Mouse (Mus musculus) right cerebral cortex, postnatal 36 days (tissue): ENCODE measurements around the gene Olfr310.

ENCODE experiments used
- DNase-seq, 2 experiments: peaks; one replicate each; pipeline ENCODE4 v3.0.0; 2022; ENCODE audit warnings: low spot score in 2 of 2, mixed read lengths in 1 of 2

Olfr310 gene

GRCm38 (mm10) chr7:86277072-86277471 is at the start of gene Olfr310:
TSS of gene Olfr310 (minus strand) at chr7:86277172.
- no peak for DNase-seq

DNA sequence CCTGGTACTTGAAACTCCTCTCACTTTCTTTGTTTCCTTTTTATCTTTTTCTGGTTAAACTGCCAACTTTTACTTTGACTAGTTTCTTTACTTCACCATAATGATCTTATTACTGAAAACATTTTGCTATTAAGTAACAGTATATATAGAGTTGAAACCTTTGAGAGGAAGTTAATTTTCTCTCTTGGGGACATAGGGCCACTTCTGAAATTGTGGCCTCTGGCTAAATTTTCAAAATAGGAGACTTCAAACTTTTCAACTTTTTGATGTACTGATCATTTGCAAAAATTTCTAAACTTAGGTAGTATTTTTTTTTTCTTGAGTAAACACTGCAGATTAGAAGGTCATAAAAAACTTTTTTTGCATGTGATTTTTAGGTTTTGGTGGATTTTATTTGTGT is 48.6 kb upstream of the Olfr310 start, which contains the start of gene Olfr308:
Gene Olfr308, minus strand, starts transcription at position 101 of the 400 bp plus-strand sequence.
- no peak for DNase-seq

DNA sequence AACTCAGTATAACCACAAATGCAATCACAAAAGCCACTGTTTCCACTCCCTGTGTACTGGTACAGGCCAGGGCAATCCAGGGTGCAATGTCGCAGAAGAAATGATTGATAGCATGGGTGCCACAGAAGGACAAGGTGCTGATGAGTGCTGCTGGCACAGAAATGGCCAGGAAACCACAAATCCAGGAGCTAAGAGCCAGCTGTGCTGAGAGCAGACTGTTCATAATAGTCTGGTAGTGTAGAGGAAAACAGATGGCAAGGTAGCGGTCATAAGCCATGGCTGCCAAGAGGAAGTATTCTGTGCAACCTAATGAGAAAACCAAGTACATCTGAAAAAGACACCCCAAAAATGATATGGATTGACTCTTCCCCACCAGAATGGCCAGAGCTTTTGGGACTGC is 44.4 kb upstream of the Olfr310 start:
- no peak for DNase-seq

GRCm38 (mm10) chr7:86313608-86314007 is 36.6 kb upstream of the Olfr310 start, which contains the start of gene Olfr309:
TSS of gene Olfr309 (minus strand) at chr7:86313708.
- no peak for DNase-seq

DNA sequence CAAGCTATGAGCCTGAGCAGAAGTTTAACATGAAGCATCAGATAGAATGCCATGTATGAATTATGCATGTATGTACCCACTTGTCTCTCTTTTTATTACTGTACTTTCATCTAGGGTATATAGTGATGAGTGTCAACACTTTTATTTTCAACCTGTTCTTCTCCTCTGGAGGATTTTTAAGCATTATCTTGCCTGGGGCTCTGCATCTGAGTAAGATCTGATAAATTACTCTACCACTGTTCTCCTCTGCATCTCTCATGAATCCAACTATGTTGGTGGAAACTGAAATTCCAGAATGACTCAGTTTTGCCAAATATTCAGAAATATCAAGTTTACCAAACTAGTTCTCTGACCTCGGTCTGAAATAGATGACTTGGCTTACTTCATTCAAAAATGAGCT is 30.8 kb downstream of the Olfr310 start, which contains the start of gene Vmn2r76:
Gene Vmn2r76, minus strand, starts transcription at position 101 of the 400 bp plus-strand sequence.
- no peak for DNase-seq
